9 mouse cellular contexts compared by ENCODE assay signal in the genomic region with DNA sequence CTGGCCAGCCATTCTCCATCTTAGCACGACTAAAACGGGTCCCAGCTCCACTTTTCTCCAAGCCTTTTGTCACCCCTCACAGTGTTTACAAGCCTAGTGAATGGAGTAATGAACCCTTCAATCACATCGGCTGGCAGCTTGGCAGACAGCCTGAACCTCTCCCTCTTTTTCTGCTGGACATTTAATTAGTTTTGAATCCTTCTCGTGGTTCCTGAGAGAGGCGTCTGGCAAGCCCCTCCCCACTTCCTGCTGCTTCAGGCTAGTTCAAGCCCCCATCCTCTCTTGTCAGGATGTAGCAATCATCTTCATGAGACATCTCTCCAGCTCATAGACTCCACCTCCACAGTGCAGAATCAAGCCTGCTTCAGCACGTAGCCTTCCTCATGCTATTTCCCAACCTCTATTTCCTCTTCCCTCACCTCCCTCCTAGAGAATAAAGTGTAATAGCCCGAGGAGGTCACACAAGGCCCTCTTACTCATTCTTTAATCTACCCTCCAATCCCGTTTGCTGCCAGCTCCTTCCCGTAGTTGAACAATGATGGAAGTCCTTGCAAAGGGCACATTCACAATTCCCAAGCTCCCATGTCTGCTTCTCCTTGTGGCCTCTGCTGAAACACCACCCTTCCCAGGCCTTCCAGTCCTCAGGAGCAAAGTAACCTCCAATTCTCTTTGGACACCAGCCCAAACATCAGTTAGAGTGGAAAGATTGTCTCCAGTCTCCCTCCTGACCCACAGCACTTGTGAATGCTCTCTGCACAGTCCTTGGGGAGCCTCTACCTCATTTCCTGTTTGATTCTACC. TPM values are rescaled to one million over a fixed set of nuclear protein-coding genes. Genes with fewer than 3 reads are reported as not detected.
DNase-seq lines count a peak whose midpoint lies in the region; ATAC-seq and TF ChIP-seq lines count a peak whose summit lies in the region.
"Had no signal": no experiment of that assay in that cellular context is flagged by ENCODE, and none has a peak within 500 bp of the region (broad histone marks: within the 10 kb centered on the region; RNA-seq: fewer than 3 reads in every experiment).

No protein-coding gene starts in this region.

- no peaks in the 10 kb centered on the region for H3K9me3 ChIP-seq in heart, embryonic 11.5 days (replicated peaks; ENCODE audit: control insufficient read depth, low read length)
- H3K9me3 ChIP-seq in hindbrain, embryonic 15.5 days = no peaks in the 10 kb centered on the region
- H3K9me3 ChIP-seq in liver, embryonic 12.5 days (replicated peaks) = no peaks in the 10 kb centered on the region
- H3K9me3 ChIP-seq: embryonic facial prominence, embryonic 13.5 days had no signal

- no peaks in the 10 kb centered on the region for H3K79me2 ChIP-seq in heart, adult 2 months (replicated peaks; ENCODE audit: control insufficient read depth, insufficient read depth, low read length)

- intact Hi-C loops in heart, adult 2 months (cut with DNase I) = no loop called here

- 22% methylated on average over 9 of the region's 9 CpGs for WGBS in heart, adult 2 months
- WGBS in heart, embryonic 11.5 days (ENCODE audit: insufficient replicate concordance) = 42% methylated on average over 9 of the region's 9 CpGs
- 20% methylated on average over 9 of the region's 9 CpGs for WGBS in hindbrain, embryonic 15.5 days
- 37% methylated on average over 9 of the region's 9 CpGs for WGBS in liver, embryonic 12.5 days (ENCODE audit: insufficient replicate concordance)

- no peak overlapping the region for H3K4me3 ChIP-seq in heart, adult 2 months
- no peak overlapping the region for H3K4me3 ChIP-seq in heart, embryonic 11.5 days (ENCODE audit: low read depth, low read length)
- H3K4me3 ChIP-seq in hindbrain, embryonic 15.5 days = no peak overlapping the region
- H3K4me3 ChIP-seq in liver, embryonic 12.5 days = no peak overlapping the region
- H3K4me3 ChIP-seq: embryonic facial prominence, embryonic 13.5 days had no signal

- no peak for TF ChIP-seq POLR2A in heart, adult 2 months (IDR thresholded peaks at IDR 0.05; ENCODE audit: insufficient read depth, low read depth, low read length)

- TF ChIP-seq CTCF in heart, adult 2 months (IDR thresholded peaks at IDR 0.05) = peak; percentile 28; the same call in 1 of the 2 replicates

- no peak for TF ChIP-seq EP300 in heart, adult 2 months (IDR thresholded peaks at IDR 0.05; ENCODE audit: insufficient read depth, low read depth, low read length)

- ATAC-seq in heart, embryonic 11.5 days (replicated peaks; ENCODE audit: insufficient number of reproducible peaks, low FRiP score, low TSS enrichment) = no peak
- ATAC-seq in hindbrain, embryonic 15.5 days (ENCODE audit: low FRiP score, low read depth) = peak; percentile 82
- peak; percentile 40 for ATAC-seq in liver, embryonic 12.5 days

- H3K27ac ChIP-seq in heart, adult 2 months = peak overlapping the region; percentile 52
- no peak overlapping the region for H3K27ac ChIP-seq in heart, embryonic 11.5 days (ENCODE audit: low read depth, low read length)
- H3K27ac ChIP-seq in hindbrain, embryonic 15.5 days (replicated peaks) = no peak overlapping the region
- no peak overlapping the region for H3K27ac ChIP-seq in liver, embryonic 12.5 days
- H3K27ac ChIP-seq: embryonic facial prominence, embryonic 13.5 days had no signal

- DNase-seq in heart, adult 2 months = no peak
- DNase-seq in embryo, embryonic 10.5 days (ENCODE audit: low spot score) = peak; percentile 58
- DNase-seq in ovary, postnatal 14 days (ENCODE audit: low spot score) = no peak
- DNase-seq in gastrocnemius, postnatal 4 days (ENCODE audit: low spot score in 2 of 2) = no peak
- no peak for DNase-seq in spleen, postnatal 36 days (ENCODE audit: low spot score in 2 of 2)

- no peak overlapping the region for H3K4me2 ChIP-seq in heart, embryonic 11.5 days
- H3K4me2 ChIP-seq in hindbrain, embryonic 15.5 days = no peak overlapping the region
- H3K4me2 ChIP-seq in liver, embryonic 12.5 days = no peak overlapping the region
- H3K4me2 ChIP-seq: embryonic facial prominence, embryonic 13.5 days had no signal

- H3K9ac ChIP-seq in heart, adult 2 months (ENCODE audit: low read depth, low read length) = no peak overlapping the region
- H3K9ac ChIP-seq in heart, embryonic 11.5 days (ENCODE audit: low read depth, low read length) = no peak overlapping the region
- H3K9ac ChIP-seq in hindbrain, embryonic 15.5 days = no peak overlapping the region
- H3K9ac ChIP-seq in liver, embryonic 12.5 days = no peak overlapping the region
- H3K9ac ChIP-seq: embryonic facial prominence, embryonic 13.5 days had no signal

- peaks cover 10% of the 10 kb centered on the region; the same call in 1 of the 2 replicates for H3K36me3 ChIP-seq in heart, adult 2 months (ENCODE audit: control insufficient read depth, insufficient read depth, low read length)
- H3K36me3 ChIP-seq in heart, embryonic 11.5 days (ENCODE audit: control insufficient read depth, insufficient read depth, low read length) = peaks cover 3% of the 10 kb centered on the region; the same call in 1 of the 2 replicates
- peaks cover 6% of the 10 kb centered on the region for H3K36me3 ChIP-seq in hindbrain, embryonic 15.5 days
- H3K36me3 ChIP-seq in liver, embryonic 12.5 days = peaks cover 6% of the 10 kb centered on the region; the same call in 1 of the 2 replicates

- peaks cover 10% of the 10 kb centered on the region for H3K4me1 ChIP-seq in heart, adult 2 months (ENCODE audit: control insufficient read depth, insufficient read depth, low read length)
- peaks cover 15% of the 10 kb centered on the region for H3K4me1 ChIP-seq in heart, embryonic 11.5 days (ENCODE audit: control insufficient read depth, insufficient read depth, low read length)
- H3K4me1 ChIP-seq in hindbrain, embryonic 15.5 days (replicated peaks) = peaks cover 13% of the 10 kb centered on the region
- H3K4me1 ChIP-seq in liver, embryonic 12.5 days = peaks cover 4% of the 10 kb centered on the region; the same call in 1 of the 2 replicates

- no peaks in the 10 kb centered on the region for H3K27me3 ChIP-seq in heart, adult 2 months (ENCODE audit: control insufficient read depth, insufficient read depth, low read length)
- H3K27me3 ChIP-seq in heart, embryonic 11.5 days (ENCODE audit: control insufficient read depth, insufficient read depth, low read length) = no peaks in the 10 kb centered on the region
- no peaks in the 10 kb centered on the region for H3K27me3 ChIP-seq in hindbrain, embryonic 15.5 days
- no peaks in the 10 kb centered on the region for H3K27me3 ChIP-seq in liver, embryonic 12.5 days (replicated peaks)
- H3K27me3 ChIP-seq: embryonic facial prominence, embryonic 13.5 days had no signal

RNA-seq across cellular contexts. Expression of a gene that starts 12.1 kb away (rescaled TPM):
- total RNA-seq in heart, adult 2 months (2021) = 10 to 100 TPM; 65.3 to 79.0 TPM
- 18.6 and 38.2 TPM in 2 replicates for polyA plus RNA-seq in heart, adult 2 months (2012; rRNA removed)
- polyA plus RNA-seq in heart, embryonic 11.5 days (2014; fragmentation: Nextera tagmentation; extraction: Ambion mirVana) = 70.1 and 74.8 TPM in 2 replicates
- polyA plus RNA-seq in hindbrain, embryonic 15.5 days (2015; fragmentation: Nextera tagmentation; extraction: Ambion mirVana) = 60.5 and 66.8 TPM in 2 replicates
- polyA plus RNA-seq in liver, embryonic 12.5 days (2016; fragmentation: Nextera tagmentation; extraction: Ambion mirVana) = 27.3 and 30.0 TPM in 2 replicates
- total RNA-seq in gastrocnemius, postnatal 4 days (2021) = 10 to 100 TPM; 65.4 to 74.0 TPM
